Mouse (Mus musculus): ENCODE measurements around the gene Myb. TPM values are rescaled to one million over a fixed set of nuclear protein-coding genes. Genes with fewer than 3 reads are reported as not detected.

The Myb gene
- polyA plus RNA-seq, 1 experiment from 2014 or later, result 11.1 TPM

DNA sequence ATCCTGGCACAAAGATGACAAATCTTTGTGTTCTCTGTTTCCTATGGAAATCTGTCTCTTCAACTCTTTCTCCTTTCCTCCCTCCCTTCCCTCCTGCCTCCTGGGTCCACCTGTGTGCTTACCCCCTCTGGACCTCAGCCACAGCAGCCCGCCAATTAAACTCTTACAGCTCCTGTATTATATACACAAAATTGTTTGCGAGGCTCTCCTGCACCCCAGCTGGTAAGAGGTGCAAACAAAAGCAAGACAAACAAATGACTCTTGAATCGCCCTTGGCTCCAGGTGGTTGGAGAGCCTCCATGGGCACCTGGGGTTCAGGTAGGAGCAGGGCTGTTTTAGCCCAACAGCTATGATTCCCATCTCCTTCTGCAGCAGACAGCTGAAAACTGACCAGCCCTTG lies 71.2 kb downstream of the Myb start:
- TF ChIP-seq EP300 (IDR thresholded peaks at IDR 0.05; ENCODE audit: low read depth), result no peak
- no peak for TF ChIP-seq CTCF (IDR thresholded peaks at IDR 0.05; ENCODE audit: low read depth)
- DNase-seq (no peak), ATAC-seq (no peak)

DNA sequence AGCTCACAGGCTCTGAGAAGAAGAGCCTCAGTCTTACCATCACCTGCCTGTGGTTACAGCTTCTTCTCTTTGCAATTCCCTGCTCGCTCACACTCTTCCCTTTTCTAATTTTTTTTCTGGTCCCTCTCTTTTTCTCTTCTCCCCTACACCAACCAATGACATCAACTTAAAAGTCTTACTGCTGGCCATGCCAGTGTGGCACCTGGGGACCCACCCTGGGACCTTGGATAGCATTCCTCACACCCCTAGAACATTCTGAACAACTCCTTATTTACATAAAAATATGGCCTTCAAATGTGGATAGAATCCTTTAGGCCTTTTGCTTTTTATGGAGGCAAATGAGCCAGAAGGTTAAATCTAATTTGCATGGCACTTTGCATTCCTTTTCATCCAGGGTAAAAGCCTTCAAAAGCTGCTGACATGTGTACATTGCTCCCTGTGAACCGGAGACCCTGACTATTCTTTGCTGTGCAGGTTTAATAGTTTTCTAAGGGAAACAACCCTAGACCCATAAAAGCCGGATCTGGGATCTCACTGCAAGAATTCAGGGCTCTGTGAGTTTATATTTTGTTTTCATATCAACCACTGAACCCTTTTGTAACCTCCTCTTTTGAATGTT lies 73.1 kb downstream of the Myb start:
- Histone ChIP-seq H3K9ac (replicated peaks) (no peak overlapping the region), H3K9me3 (ENCODE audit: low read length) (no peaks in the 10 kb centered on the region), H3K4me3 (ENCODE audit: low read depth, low read length) (no peak overlapping the region), H3K27ac (ENCODE audit: low read depth) (no peak overlapping the region), H3K36me3 (replicated peaks; ENCODE audit: insufficient read depth, low read length) (no peaks in the 10 kb centered on the region), H3K4me2 (ENCODE audit: low read depth, low read length) (no peak overlapping the region), H3K27me3 (ENCODE audit: insufficient read depth, low read length) (no peaks in the 10 kb centered on the region), H3K4me1 (ENCODE audit: insufficient read depth) (peaks cover 2% of the 10 kb centered on the region; the same call in 1 of the 2 replicates)
- 72% methylated on average over 3 of the region's 3 CpGs for WGBS (ENCODE audit: insufficient replicate concordance)
- DNase-seq (no peak), ATAC-seq (no peak)
- no peak for TF ChIP-seq EP300 (IDR thresholded peaks at IDR 0.05; ENCODE audit: low read depth)
- no peak for TF ChIP-seq CTCF (IDR thresholded peaks at IDR 0.05; ENCODE audit: low read depth)

More for the DNA sequence above, 71.2 kb downstream of the Myb start:
- Histone ChIP-seq H3K9me3 (ENCODE audit: low read length) (no peaks in the 10 kb centered on the region), H3K9ac (replicated peaks) (no peak overlapping the region), H3K4me1 (ENCODE audit: insufficient read depth) (peaks cover 2% of the 10 kb centered on the region; the same call in 1 of the 2 replicates), H3K4me2 (ENCODE audit: low read depth, low read length) (no peak overlapping the region), H3K27ac (ENCODE audit: low read depth) (no peak overlapping the region), H3K36me3 (replicated peaks; ENCODE audit: insufficient read depth, low read length) (no peaks in the 10 kb centered on the region), H3K4me3 (ENCODE audit: low read depth, low read length) (no peak overlapping the region), H3K27me3 (ENCODE audit: insufficient read depth, low read length) (no peaks in the 10 kb centered on the region)
- WGBS (ENCODE audit: insufficient replicate concordance), result 61% methylated on average over 3 of the region's 3 CpGs

GRCm38 (mm10) chr10:21085044-21085443 lies 75.7 kb downstream of the Myb start:
- 67% methylated on average over 5 of the region's 5 CpGs for WGBS (ENCODE audit: insufficient replicate concordance)
- Histone ChIP-seq H3K27me3 (ENCODE audit: insufficient read depth, low read length) (no peaks in the 10 kb centered on the region), H3K4me2 (ENCODE audit: low read depth, low read length) (no peak overlapping the region), H3K27ac (ENCODE audit: low read depth) (no peak overlapping the region), H3K9me3 (ENCODE audit: low read length) (no peaks in the 10 kb centered on the region), H3K9ac (replicated peaks) (no peak overlapping the region), H3K4me1 (ENCODE audit: insufficient read depth) (no peaks in the 10 kb centered on the region), H3K36me3 (replicated peaks; ENCODE audit: insufficient read depth, low read length) (no peaks in the 10 kb centered on the region), H3K4me3 (ENCODE audit: low read depth, low read length) (no peak overlapping the region)
- ATAC-seq (no peak), DNase-seq (no peak)
- TF ChIP-seq CTCF (IDR thresholded peaks at IDR 0.05; ENCODE audit: low read depth) (no peak), EP300 (IDR thresholded peaks at IDR 0.05; ENCODE audit: low read depth) (no peak)

DNA sequence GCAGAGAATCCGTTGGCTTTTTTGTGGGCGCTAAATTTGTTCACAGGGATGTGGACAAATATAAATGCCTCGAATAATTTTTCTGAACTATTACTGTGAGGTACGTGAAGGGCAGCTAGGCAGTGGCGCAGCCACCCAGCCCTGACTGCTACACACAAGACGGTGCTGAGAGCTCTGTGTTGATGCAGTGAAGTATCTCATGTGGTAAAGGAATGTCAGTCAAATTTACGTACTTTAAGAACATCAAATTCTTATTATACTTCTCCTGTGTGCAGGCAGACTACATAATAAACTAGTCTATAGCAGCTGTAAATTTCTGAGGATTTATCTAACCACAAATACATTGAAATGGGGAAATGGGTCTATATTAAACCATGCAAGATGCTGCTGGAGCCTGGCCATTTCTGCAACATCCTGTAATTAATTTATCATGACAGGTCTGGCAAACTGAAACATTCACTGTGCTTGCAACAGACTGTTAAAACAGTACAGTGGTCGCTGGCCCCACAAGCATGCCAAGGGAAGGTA lies 77.3 kb downstream of the Myb start:
- Histone ChIP-seq H3K9me3 (ENCODE audit: low read length) (no peaks in the 10 kb centered on the region), H3K27ac (ENCODE audit: low read depth) (peak overlapping the region; percentile 1), H3K9ac (replicated peaks) (no peak overlapping the region), H3K27me3 (ENCODE audit: insufficient read depth, low read length) (no peaks in the 10 kb centered on the region), H3K4me1 (ENCODE audit: insufficient read depth) (no peaks in the 10 kb centered on the region), H3K4me3 (ENCODE audit: low read depth, low read length) (no peak overlapping the region), H3K4me2 (ENCODE audit: low read depth, low read length) (no peak overlapping the region), H3K36me3 (replicated peaks; ENCODE audit: insufficient read depth, low read length) (no peaks in the 10 kb centered on the region)
- ATAC-seq, result no peak
- WGBS (ENCODE audit: insufficient replicate concordance), result 34% methylated on average over 8 of the region's 8 CpGs
- DNase-seq, result no peak
- TF ChIP-seq CTCF (IDR thresholded peaks at IDR 0.05; ENCODE audit: low read depth) (no peak), EP300 (IDR thresholded peaks at IDR 0.05; ENCODE audit: low read depth) (no peak)

DNA sequence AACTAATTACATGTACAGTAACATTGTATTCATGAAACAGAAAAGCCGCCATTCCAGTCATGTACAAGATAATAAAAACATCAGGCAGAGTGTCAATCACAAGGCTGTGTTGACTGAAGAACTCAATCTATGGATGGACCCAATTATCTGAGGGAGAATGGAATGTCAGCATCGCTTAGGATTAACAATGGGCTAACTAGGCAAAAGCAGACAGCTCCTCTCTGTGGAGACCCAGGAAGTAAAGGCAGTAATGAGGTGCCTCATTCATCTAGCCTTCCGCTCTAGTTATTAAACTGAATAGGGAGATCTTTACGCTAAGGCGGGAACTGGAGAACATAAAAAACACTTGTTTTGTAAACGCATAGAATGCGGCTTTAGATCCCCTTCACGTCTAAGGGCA lies 78.3 kb downstream of the Myb start:
- no peak for DNase-seq
- H3K27me3 ChIP-seq (ENCODE audit: insufficient read depth, low read length), result no peaks in the 10 kb centered on the region
- H3K9me3 ChIP-seq (ENCODE audit: low read length), result no peaks in the 10 kb centered on the region
- 81% methylated on average over 8 of the region's 8 CpGs for WGBS (ENCODE audit: insufficient replicate concordance)
- H3K4me3 ChIP-seq (ENCODE audit: low read depth, low read length), result no peak overlapping the region
- no peaks in the 10 kb centered on the region for H3K4me1 ChIP-seq (ENCODE audit: insufficient read depth)
- ATAC-seq, result no peak
- no peak overlapping the region for H3K4me2 ChIP-seq (ENCODE audit: low read depth, low read length)
- H3K36me3 ChIP-seq (replicated peaks; ENCODE audit: insufficient read depth, low read length), result no peaks in the 10 kb centered on the region
- TF ChIP-seq EP300 (IDR thresholded peaks at IDR 0.05; ENCODE audit: low read depth) (no peak), CTCF (IDR thresholded peaks at IDR 0.05; ENCODE audit: low read depth) (no peak)
- no peak overlapping the region; the same call in 1 of the 2 replicates for H3K27ac ChIP-seq (ENCODE audit: low read depth)
- H3K9ac ChIP-seq (replicated peaks), result no peak overlapping the region

DNA sequence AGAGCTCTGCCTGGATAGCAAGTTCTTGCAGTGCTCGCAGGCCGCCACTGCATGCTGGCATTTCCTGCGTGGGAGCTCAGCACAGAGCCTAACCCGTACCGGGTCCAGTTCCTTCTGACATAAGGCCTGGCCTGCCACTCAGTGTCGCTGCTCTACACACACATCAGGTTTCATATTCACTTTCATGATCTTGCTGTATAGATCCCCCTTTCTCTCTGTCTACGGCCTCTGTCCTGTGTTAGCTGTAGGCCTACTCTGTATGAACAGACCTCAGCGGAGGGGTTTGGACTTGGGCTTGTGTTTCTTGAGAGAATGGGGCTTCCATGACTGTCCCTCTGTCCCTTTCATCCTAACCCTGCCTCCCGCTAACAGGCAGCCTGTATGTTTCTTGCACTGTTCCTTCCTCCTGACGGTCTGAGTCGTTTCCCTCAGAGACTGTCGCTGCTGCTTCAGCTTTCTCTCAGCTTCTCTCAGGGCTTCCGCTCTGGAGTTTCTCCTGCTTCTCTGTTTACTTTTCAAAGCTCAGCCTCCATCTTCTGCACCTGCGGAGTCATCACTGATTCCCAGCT lies 83.5 kb downstream of the Myb start:
- Histone ChIP-seq H3K27me3 (ENCODE audit: insufficient read depth, low read length) (no peaks in the 10 kb centered on the region), H3K27ac (ENCODE audit: low read depth) (peak overlapping the region; percentile 61), H3K9me3 (ENCODE audit: low read length) (no peaks in the 10 kb centered on the region), H3K4me2 (ENCODE audit: low read depth, low read length) (peak overlapping the region; percentile 40), H3K4me1 (ENCODE audit: insufficient read depth) (peaks cover 3% of the 10 kb centered on the region; the same call in 1 of the 2 replicates), H3K9ac (replicated peaks) (no peak overlapping the region), H3K4me3 (ENCODE audit: low read depth, low read length) (no peak overlapping the region), H3K36me3 (replicated peaks; ENCODE audit: insufficient read depth, low read length) (no peaks in the 10 kb centered on the region)
- DNase-seq (peak; percentile 43), ATAC-seq (peak; percentile 68)
- WGBS (ENCODE audit: insufficient replicate concordance), result 37% methylated on average over 14 of the region's 14 CpGs
- TF ChIP-seq EP300 (IDR thresholded peaks at IDR 0.05; ENCODE audit: low read depth) (no peak), CTCF (IDR thresholded peaks at IDR 0.05; ENCODE audit: low read depth) (peak; percentile 37)
